Mouse (Mus musculus) spleen, postnatal 36 days (tissue): ENCODE measurements at regions not wholly inside any gene's neighbourhood (a gene's known extent, or its start where the extent isn't known, plus 50 kb on each side); places are given as distances from the start of the nearest gene placed in this dataset.

Source experiments
- DNase-seq, 2 experiments: peaks; one replicate each; pipeline ENCODE4 v3.0.0; 2022; ENCODE audit warnings: low spot score in 2 of 2, mixed read lengths in 1 of 2

GRCm38 (mm10) chr15:6025543-6025942, 274.0 kb upstream of the Dab2 start:
- DNase-seq = no peak

GRCm38 (mm10) chr15:6029214-6029613, 270.4 kb upstream of the Dab2 start:
- no peak for DNase-seq

- DNase-seq = no peak
These were observed 269.2 kb upstream of the Dab2 start for GRCm38 (mm10) chr15:6030396-6030795.

- no peak for DNase-seq
These were observed 265.4 kb upstream of the Dab2 start for GRCm38 (mm10) chr15:6034156-6034555.

- DNase-seq = no peak
These were observed 254.9 kb upstream of the Dab2 start for GRCm38 (mm10) chr15:6044511-6045256.

GRCm38 (mm10) chr15:6055703-6056102, 243.9 kb upstream of the Dab2 start:
- peak in 1 of 2 experiments; percentile 19 for DNase-seq

- no peak for DNase-seq
These were observed 242.5 kb upstream of the Dab2 start for GRCm38 (mm10) chr15:6056887-6057626.

GRCm38 (mm10) chr15:6059361-6059760, 240.2 kb upstream of the Dab2 start:
- no peak for DNase-seq

- peak; percentile 39 to 71 for DNase-seq
These were observed 239.8 kb upstream of the Dab2 start for GRCm38 (mm10) chr15:6059790-6060189.

- DNase-seq = no peak
These were observed 238.9 kb upstream of the Dab2 start for GRCm38 (mm10) chr15:6060649-6061048.

- DNase-seq = no peak
These were observed 234.5 kb upstream of the Dab2 start for GRCm38 (mm10) chr15:6065100-6065499.

GRCm38 (mm10) chr15:6067380-6067779, 232.2 kb upstream of the Dab2 start:
- DNase-seq = no peak

- DNase-seq = no peak
These were observed 231.2 kb upstream of the Dab2 start for GRCm38 (mm10) chr15:6068371-6068770.

GRCm38 (mm10) chr15:6071873-6072272, 227.7 kb upstream of the Dab2 start:
- DNase-seq = no peak

GRCm38 (mm10) chr15:6072920-6073319, 226.7 kb upstream of the Dab2 start:
- no peak for DNase-seq

GRCm38 (mm10) chr15:6080714-6081635, 218.6 kb upstream of the Dab2 start:
- peak; percentile 11 to 15 for DNase-seq

GRCm38 (mm10) chr15:6087208-6087607, 212.4 kb upstream of the Dab2 start:
- no peak for DNase-seq

GRCm38 (mm10) chr15:6088498-6088897, 211.1 kb upstream of the Dab2 start:
- no peak for DNase-seq

- no peak for DNase-seq
These were observed 169.9 kb upstream of the Dab2 start for GRCm38 (mm10) chr15:6129697-6130096.

GRCm38 (mm10) chr15:6132216-6132615, 167.4 kb upstream of the Dab2 start:
- no peak for DNase-seq

- DNase-seq = no peak
These were observed 154.5 kb upstream of the Dab2 start for GRCm38 (mm10) chr15:6145071-6145470.

- DNase-seq = no peak
These were observed 144.9 kb upstream of the Dab2 start for GRCm38 (mm10) chr15:6154706-6155105.
